Mouse (Mus musculus) adrenal gland, postnatal 10 days (tissue): ENCODE data around the gene Spop. TPM values are rescaled to one million over a fixed set of nuclear protein-coding genes. Genes with fewer than 3 reads are reported as not detected.
"Not testable (repeated sequence)": the region's sequence is repeated elsewhere in the genome, so short reads cannot be mapped to it uniquely, and the experiment has no call there.

Experiments
- DNase-seq: peaks from one replicate; pipeline ENCODE4 v3.0.0; 2021; ENCODE audit warnings: mixed read lengths
- total RNA-seq, 2 experiments: library from RNA; stranded (reverse); gene quantifications; 2 replicates each; pipeline ENCODE4 v1.2.3; 2021

The Spop gene
- total RNA-seq, 2 experiments from 2014 or later, result 104 to 121 TPM

DNA sequence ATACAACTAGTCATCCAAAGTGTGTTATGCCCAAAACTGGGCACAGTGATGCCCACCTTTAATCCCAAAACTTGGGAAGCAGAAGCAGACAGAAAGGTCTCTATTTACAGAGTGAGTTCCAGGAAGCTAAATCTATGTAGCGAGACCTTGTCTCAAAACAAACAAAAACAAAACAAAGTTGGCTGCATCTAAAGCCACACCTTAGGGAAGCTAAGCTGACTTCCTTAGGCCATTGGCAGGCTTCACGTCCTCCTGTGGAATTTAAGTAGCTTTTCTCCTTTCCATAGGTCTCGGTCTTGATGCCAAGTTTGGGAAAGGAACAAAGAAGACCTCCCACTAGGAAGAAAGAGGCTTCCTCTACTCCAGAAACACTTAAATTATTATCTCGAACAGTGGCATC, 22.7 kb upstream of the Spop start:
- DNase-seq, result no peak

DNA sequence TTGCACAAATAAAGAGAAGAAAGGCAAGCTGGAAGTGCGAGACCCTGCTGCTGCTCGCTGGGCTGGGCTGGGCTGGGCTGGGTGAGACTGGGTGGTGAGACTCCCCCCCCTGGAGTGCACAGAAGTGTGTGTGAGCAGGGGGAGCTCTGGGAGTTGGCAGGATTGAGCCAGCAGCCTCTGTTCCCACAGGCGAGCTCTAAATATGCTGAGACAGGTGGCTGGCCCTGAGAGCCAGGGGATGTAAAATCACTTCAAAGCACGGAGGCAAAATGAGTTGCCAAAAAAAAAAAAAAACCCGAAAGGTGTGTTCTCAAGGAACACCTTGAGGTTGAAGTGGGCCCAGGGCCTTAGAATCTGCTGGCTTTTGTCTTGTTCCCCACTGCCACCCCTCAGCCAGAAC, 22.1 kb upstream of the Spop start:
- no peak for DNase-seq

DNA sequence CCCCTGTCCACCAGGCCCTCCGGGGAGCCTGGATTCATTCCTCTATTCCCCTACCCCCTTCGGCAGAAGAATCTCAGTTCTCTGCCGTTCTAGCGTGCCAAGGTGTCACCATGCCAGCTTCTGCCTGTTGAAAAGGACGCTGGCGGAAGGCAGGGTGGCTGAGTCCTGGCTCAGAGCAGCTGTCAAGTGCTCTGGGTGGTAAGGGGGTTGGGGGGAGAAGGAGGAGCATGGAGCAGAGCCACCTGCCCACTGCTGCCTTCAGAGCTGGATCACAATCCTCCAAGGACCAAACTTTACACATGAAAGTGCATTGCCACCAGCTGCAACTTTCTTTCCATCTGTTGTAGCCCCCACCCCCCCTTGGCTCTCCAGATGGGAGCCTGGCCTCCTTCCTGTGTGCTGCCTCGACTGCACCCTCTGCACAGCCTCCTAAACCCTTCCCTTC, 21.6 kb upstream of the Spop start:
- DNase-seq, result peak; percentile 59

DNA sequence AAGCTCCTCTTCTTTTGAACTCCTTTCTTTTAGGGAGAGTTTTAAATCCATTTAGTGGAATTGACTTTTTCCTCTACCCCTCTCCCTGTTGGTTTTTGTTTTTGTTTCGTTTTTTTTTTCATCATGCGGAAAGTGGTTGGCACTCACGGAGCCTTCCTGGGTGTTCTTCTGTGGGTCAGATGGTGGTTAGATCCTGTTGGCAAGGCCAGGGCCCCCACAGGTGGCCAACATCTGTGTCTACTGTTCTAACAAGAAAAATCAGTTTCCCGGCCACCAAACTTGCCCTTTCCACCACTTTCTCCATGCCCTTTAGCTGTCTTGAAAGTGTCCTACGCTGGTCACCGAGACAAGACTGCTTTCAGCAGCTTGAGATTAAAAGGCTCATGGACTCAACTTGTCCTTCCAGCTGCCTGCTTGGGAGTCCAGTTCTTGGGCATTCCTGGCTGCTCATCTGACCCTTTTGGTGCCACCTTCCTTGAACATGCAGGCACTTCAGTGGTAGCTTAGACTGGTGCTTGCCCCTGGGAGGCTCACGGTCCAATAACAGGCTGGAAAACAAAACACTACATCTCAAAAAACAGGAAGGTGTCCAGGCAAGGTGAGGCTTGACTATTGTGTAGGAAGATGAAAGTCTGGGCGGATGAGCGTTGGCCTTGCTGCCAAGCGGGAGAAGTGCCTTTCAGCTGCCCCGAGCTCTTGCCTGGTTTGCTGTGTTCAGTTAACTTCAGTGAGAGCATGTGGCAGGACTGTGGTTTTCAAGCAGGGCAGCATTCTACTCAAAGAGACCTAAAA, 21.0 kb upstream of the Spop start:
- DNase-seq, result no peak

DNA sequence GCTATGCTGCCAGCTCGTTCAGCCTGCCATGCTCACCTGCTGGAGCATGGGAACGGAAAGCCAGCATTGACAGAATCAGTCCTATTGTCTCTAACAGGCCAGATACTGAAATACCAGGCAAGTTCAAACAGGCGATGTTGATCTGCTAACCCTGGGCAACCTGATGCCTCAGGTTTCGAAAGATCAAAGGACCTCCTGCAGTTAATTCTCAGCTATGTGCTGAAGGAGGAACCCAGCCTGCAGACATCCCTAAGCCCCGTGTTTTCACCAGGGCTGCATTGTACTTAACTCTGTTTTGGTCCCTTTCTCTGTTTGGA, 20.4 kb upstream of the Spop start:
- no peak for DNase-seq

DNA sequence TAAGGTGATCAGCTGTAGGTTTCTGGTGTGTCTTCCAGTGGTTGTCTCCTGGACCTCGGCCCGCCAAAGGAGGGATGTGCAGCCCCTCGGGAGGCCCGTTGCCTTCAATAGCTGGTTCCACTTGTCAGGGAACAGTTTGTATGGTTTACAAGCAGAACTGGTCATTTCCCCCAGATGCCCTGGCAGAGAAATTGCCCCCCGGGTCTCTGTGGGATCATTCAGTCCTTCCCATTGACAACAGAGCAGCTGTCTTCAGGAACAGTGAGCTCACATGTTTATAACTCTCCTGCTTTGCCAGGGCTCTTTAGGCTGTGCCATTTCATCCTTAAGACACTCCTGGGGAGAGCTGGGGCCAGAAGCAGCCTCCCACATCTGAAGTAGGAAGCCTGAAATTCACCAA, 19.8 kb upstream of the Spop start:
- DNase-seq, result no peak

DNA sequence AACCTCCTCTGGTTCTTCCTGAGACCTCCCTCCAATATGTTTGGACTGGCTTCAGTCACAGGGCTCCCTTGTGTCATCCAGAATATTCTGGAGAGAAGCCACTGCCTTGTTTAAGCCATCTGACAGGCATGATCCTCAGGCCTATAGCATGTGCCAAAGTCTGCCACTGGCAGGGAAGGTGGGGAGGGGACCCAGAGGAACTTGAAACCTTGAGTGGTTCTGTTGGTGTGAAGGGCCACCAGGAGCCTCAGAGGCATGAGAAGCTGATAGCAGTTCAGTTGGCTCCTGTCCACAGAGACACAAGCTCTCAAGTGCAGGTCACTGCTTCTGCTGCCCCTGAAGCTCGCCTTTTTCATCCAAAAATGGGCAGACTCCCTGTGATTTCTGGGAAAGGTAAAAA, 17.3 kb upstream of the Spop start:
- DNase-seq, result no peak

DNA sequence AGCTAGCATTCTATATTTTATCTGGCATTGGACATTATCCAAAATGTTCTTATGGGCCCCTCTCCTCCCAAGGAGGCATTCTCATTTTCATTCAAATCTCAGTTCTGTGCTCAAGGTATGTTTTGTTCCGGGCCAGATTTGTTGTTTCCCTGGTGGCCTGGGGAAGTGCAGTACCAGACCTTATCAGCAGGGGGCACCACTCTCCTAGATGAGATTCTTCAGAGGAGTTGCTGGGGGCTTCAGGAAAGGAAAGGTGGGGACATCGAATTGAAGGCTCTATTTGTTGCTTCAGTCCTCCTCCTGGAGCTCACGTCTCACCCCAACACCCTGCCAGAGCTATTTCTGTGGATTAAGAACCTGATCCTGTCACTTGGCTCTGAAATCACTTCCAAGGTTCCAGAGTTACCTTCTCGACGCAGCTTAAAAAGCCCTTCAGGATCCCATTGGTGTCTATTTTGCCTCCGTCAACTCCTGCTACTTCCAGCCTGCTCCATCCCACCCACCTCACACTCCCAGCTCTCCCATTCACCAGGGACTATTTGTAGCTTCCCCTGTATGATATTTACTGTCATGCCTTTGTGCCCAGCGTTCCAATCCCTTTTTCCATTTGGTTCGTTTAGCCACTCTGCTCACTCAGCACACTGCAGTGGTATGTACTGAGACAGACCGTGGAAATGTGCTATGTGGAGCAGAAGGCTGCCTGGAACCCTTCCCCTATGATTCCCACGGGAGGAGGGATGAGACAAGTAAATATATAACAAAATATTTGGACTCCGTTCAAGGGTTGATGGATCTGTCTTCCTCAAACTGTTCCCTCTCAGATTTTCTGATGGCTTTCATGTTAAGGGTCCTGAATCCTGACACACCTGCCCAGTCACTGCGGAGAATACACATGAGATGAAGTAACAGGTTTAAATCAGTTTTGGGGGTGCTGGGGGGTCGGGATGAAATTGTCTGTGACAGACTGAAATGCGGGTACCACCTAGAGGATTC, 15.7 kb upstream of the Spop start:
- DNase-seq, result peak; percentile 89

DNA sequence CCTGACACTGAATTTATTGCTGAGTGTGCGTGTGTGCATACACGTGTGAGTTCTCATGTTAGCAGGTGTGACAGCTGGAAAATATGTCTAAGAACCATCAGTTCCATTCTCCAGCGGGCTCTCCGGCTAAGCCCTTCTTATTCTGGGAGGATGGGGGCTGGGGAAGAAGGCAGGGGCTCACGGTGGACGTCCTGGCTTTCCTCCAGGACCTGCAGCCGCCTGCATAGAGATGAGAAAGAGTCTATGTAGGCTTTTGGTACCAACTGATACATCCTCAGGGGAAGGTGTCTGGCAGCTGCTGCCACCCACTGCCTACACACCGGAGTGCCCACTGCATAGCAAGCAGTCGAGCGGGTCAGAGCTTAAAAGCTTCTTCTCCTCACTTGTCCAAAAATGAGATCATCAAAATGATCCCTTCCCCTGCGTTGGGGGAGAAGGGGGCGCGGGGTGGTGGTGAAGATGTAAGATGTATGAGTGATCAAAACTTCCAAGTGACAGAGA, 14.3 kb upstream of the Spop start:
- DNase-seq, result no peak

DNA sequence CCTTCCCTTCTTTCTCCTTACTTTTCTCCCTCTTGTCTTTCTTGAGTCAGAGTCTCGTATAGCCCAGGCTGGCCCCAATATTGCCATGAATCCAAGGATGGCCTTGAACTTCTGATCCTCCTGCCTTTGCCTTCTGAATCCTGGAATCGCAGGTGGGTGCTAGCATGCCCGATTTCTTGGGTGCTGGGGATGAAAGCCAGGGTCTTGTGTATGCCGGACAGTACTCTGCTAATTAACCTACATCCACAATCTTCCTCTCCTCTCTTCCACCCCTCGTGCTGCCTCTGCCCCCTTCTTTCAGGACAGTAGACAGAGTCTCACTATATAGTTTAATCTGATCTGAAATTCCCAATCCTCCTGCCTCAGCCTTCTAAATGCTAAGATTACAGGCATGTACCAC, 12.3 kb upstream of the Spop start:
- DNase-seq, result no peak

DNA sequence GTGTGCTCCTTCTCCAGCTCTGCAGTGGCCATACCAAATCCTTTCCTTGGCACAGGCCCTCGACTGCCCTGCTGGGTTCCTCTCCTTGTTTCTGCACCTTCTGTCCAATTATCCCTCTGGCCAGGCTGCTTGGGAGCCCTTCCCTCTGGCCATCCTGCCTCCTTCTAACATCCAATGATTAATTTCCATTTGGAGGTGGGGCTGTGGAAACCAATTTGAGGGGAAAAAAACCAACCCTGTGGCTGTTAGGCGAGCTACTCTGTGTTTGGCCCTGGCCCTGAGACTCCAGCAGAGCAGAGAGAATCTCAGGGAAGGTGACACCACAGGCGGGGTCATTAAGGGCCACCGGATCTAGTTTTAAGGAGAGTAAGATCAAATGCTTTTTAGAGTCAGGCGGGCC, 11.7 kb upstream of the Spop start:
- DNase-seq, result peak; percentile 46

DNA sequence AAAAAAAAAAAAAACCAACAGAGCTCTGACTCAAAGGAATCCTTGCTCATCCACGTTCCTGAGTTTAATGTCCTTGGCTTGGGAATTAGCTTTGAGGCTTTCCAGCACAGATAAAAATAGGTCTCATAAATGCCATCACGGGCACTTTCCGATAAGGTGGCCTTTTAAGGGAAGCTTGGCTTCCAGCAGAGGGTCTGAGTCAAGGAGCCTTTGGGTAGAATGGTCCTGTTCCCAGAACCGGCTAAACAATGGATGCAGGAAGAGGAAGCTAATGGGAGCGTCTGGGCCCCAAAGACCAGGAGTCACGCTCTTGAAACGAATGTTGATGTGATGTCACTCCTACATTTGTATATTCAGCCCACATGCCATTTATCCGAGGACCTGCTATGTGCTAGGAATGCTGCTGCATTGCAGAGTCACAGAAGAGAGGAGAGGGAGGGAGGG, 11.2 kb upstream of the Spop start:
- peak; percentile 61 for DNase-seq

DNA sequence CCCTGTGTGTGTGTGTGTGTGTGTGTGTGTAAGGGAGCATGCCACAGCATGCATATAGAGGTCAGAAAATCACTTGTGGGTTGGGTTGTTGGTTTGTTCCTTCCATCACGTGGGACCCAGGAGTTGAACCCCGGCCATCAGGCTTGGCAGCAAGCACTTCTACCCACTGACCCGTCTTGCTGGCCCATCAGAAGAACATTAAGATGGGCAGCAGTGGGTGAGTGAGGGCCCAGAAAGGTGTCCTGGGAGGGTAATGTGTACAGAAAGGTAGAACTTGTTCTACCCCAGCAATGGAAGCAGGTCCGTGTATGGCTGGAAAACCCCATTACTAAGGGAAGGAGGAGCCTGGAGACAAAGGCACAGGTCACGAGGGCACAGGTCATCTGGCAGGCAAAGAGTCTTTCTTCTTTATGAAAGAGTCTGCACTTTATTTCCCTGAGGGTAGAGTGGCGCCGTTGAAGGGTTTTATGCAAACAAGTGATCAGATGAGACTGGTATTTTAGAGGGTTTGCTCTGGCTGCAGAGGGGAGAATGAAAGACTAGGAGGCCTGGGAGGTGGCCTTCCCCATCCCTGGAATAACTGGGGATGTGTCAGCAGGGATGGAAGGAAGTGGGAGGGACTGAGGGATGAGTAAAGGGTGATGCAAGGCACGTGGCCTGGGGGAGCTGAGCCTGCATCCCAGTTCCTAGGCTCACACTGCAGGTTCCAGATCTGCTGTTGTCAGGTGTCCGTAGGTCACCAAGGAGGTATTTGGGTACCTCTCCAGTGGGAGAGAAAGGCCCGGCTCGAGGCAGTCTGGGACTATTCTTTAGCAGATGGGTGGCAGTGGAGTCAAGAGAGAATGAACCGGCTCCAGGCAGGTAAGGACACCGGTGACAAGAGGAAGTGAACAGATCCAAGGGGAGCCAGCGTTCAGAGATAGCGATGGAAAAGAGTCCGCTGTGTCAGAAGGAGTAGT, 10.2 kb upstream of the Spop start:
- DNase-seq, result peak; percentile 50

DNA sequence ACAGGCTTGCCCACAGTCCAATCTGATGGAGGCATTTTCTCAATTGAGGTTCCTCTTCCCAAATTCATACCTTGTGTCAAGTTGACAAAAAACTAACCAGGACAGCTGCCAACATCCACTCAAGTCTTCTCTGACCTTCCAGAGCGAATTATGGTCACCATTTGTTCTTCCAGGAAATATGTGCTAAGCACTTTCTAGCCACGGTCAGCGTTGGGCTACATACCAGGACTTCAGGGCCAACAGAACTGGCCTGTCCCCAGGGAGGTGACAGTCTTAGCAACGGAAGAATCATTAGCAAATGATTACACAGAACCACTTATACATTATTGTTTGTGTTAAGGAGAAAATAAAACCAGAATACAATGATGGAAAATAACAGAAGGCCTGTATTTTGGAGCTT, 8.1 kb upstream of the Spop start:
- DNase-seq, result peak; percentile 60

DNA sequence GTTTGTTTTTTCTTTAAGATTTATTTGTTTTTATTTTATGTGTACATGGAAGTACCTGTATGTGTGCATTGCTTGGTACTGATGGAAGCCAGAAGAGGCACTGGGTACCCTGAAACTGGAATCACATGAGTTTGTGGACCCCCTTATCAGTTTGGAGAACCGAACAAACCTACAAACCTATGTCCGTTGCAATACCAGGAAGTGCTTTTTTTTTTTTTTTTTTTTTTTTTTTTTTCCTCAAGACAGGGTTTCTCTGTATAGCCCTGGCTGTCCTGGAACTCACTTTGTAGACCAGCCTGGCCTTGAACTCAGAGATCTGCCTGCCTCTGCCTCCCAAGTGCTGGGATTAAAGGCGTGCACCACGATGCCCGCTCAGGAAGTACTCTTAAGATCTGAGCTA, 7.5 kb upstream of the Spop start:
- DNase-seq, result not testable (repeated sequence)

DNA sequence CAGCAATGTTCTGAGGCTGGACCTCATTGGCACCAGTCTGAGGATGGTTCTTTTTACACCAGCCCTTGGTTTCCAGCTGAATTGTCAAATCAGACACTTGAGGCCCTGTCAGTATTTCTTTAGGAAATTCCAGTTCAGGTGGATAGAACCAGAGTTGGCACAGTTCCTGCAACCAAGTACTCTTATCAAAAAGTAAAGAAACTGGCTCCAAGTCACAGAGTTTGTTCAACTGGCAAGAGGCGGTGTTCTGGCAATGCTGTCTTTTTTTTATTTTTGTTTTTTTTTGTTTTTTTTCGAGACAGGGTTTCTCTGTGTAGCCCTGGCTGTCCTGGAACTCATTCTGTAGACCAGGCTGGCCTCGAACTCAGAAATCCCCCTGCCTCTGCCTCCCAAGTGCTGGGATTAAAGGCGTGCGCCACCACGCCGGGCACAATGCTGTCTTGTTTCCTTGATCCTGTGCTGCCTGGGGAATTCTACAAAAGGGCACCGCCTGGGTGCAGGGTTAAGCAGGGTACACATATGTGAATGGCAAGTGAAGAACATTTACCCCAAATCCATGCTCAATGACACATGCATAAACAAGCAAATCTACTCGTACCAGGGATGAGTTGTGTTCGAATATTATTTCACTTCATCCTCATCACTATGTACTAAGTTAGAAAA, 4.3 kb upstream of the Spop start:
- DNase-seq, result no peak

DNA sequence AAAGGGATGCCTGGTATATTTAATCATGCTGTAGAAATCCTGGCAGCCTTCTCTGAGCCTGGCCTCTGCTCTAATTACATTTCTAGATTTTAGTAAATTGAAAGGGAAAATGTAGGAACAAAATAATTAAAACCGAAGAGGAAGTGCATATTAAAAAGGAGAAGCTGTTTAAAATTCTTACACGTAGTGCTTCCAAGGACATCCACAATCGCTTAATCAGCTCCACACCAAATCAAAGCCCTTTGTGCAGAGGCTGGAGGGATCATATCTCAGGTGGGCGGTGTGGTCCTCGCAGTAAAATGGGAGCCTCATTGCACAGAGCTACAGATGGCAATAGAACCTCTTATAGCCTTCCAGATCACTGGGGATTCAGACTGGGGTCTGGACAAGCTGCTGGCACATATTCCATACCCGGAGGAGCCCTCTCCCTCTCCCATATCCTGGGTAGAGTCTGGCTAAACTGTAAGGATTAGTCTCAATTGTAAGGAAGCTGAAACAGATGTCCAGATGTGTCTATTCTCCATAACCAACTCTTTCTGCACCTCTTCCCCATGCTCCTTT, 2.3 kb upstream of the Spop start:
- DNase-seq, result no peak

DNA sequence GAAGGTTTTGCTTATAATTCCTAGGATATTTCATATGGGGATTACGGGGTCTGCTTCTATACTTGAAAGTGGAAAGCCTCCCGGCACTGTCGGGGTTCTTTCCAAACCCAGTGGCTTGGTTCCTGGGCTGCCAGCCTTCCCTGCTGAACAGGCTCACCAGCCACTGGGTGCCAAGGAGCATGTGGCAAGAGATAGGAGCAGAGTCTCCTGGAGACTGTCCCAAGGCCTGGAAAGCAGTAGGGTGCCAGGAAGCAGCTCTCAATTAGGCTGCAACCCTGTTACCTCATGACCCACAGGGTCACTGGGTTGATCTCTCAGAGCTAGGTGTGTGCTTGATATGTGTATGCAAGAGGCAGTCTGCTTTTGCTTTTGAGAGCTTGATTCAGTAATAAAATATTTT, 1.3 kb upstream of the Spop start:
- peak; percentile 82 for DNase-seq

DNA sequence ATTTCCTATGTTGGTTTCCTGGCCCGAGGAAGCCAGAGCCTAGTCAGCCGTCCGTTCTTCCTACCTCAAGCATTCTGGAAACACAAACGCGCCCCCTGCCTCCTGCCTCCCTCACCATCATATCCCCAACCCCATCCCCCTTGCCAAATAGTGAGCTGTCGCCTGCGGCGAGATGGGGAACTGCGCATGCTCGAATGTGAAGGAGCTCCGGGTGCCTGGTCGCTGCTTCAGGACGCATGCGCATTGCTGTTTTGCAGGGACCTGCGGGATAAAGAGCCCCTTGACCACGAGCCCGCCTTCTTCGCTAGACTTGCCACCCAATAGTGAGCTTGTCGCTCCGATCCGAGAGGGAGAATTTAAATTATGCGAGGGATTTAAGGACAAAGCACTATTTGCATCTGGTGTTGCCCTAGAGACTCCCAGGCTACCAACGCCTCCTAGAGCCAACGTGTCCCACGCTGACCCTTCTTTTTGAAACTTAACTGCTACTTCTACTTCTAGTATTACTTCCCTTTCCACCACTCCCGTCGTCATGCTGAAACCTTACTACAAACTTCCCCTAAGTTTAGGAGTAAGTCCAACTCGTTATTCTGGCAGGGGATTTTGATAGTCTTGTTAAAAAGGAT, 769 bp downstream of the Spop start:
- peak; percentile 95 for DNase-seq

DNA sequence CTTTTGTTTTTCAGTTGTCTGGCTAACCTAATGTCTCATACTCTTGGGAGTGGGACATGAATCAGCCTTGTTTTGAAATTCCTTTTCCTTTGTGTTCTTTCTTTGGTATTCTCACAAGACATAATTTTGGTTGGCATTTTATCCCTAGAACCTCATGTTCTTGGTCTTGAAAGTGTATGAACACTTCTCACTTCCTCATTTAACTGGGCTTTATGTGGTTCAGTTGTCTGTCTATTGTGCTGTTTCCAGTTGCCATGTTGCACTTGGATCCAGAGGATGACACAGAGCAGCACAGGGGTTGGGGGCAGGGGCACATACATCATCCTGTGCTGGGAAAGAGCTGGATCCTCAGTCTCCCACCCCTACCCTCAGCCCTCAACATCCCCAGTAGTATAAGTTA, 2.1 kb downstream of the Spop start:
- no peak for DNase-seq

DNA sequence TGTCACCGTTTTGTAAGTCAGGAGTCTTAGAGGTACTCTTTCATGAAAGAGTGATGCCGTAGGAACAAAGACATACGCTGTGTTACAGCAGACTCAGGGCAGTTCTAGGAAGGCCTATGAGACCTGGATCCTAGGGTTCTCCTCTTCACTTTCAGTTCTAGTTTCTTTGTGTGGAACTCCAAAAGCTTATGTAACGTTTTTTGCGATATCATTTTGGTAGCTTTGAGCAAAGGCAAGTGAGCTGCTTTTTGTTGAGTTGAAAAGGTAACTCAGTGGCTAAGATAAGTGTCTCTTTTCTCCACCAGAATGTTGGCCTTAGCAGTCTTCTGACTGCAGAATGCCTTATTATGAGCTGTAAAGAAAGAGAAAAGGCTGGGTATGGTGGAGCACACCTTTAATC, 3.5 kb downstream of the Spop start:
- no peak for DNase-seq
